ENCODE assay signal across 24 mouse cellular contexts in the genomic region with DNA sequence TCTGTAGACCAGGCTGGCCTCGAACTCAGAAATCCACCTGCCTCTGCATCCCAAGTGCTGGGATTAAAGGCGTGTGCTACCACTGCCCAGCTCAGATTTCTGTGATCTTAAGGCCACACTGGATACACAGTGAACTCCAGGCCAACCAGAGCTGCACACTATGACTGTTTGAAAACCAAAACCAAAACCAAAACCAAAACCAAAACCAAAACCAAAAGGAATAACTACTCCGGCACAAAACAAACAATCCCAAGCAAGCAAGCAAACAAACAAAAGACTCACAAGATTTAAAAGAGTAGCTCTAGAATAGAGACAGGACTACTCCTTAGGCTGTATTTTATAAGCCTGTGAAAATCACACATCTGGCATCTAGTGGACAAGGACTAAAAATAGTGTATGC. TPM values are rescaled to one million over a fixed set of nuclear protein-coding genes. Genes with fewer than 3 reads are reported as not detected.
DNase-seq lines count a peak whose midpoint lies in the region; ATAC-seq and TF ChIP-seq lines count a peak whose summit lies in the region.
"Had no signal": no experiment of that assay in that cellular context is flagged by ENCODE, and none has a peak within 500 bp of the region (broad histone marks: within the 10 kb centered on the region; RNA-seq: fewer than 3 reads in every experiment).

No protein-coding gene starts in this region.

- H3K27me3 ChIP-seq in kidney, adult 2 months (replicated peaks; ENCODE audit: control insufficient read depth, insufficient read depth, low read length): no peaks in the 10 kb centered on the region
- H3K27me3 ChIP-seq in liver, embryonic 15.5 days: no peaks in the 10 kb centered on the region
- no peaks in the 10 kb centered on the region for H3K27me3 ChIP-seq in hindbrain, embryonic 16.5 days (replicated peaks; ENCODE audit: control insufficient read depth, insufficient read depth, low read length)
- H3K27me3 ChIP-seq: forebrain, embryonic 12.5 days; heart, embryonic 15.5 days; hindbrain, embryonic 15.5 days; limb, embryonic 12.5 days; midbrain, embryonic 12.5 days; neural tube, embryonic 12.5 days had no signal

- H3K4me1 ChIP-seq in kidney, adult 2 months (ENCODE audit: control insufficient read depth, insufficient read depth, low read length): no peaks in the 10 kb centered on the region; the same call in 1 of the 2 replicates
- peaks cover 53% of the 10 kb centered on the region for H3K4me1 ChIP-seq in liver, embryonic 15.5 days (replicated peaks)
- no peaks in the 10 kb centered on the region for H3K4me1 ChIP-seq in hindbrain, embryonic 16.5 days (ENCODE audit: control insufficient read depth, insufficient read depth, low read depth, low read length)
- H3K4me1 ChIP-seq: forebrain, embryonic 12.5 days; limb, embryonic 12.5 days; midbrain, embryonic 12.5 days; neural tube, embryonic 12.5 days had no signal

- H3K4me3 ChIP-seq in kidney, adult 2 months (ENCODE audit: insufficient read depth, low read depth, low read length): no peak overlapping the region
- H3K4me3 ChIP-seq in liver, embryonic 15.5 days (replicated peaks): no peak overlapping the region
- no peak overlapping the region for H3K4me3 ChIP-seq in hindbrain, embryonic 16.5 days (ENCODE audit: low read length)
- H3K4me3 ChIP-seq: forebrain, embryonic 12.5 days; heart, embryonic 15.5 days; hindbrain, embryonic 15.5 days; limb, embryonic 12.5 days; midbrain, embryonic 12.5 days; neural tube, embryonic 12.5 days had no signal

- H3K36me3 ChIP-seq in kidney, adult 2 months (ENCODE audit: control insufficient read depth, insufficient read depth, low read length): no peaks in the 10 kb centered on the region
- no peaks in the 10 kb centered on the region for H3K36me3 ChIP-seq in liver, embryonic 15.5 days (replicated peaks)
- no peaks in the 10 kb centered on the region for H3K36me3 ChIP-seq in hindbrain, embryonic 16.5 days (ENCODE audit: control insufficient read depth, insufficient read depth, low read length)
- H3K36me3 ChIP-seq: forebrain, embryonic 12.5 days; heart, embryonic 15.5 days; hindbrain, embryonic 15.5 days; limb, embryonic 12.5 days; midbrain, embryonic 12.5 days; neural tube, embryonic 12.5 days had no signal

- TF ChIP-seq POLR2A in kidney, adult 2 months (IDR thresholded peaks at IDR 0.05; ENCODE audit: low read depth, low read length): no peak

- H3K4me2 ChIP-seq in liver, embryonic 15.5 days: peak overlapping the region; percentile 16; the same call in 1 of the 2 replicates
- H3K4me2 ChIP-seq in hindbrain, embryonic 16.5 days (ENCODE audit: low read length): no peak overlapping the region
- H3K4me2 ChIP-seq: forebrain, embryonic 12.5 days; heart, embryonic 15.5 days; hindbrain, embryonic 15.5 days; limb, embryonic 12.5 days; midbrain, embryonic 12.5 days; neural tube, embryonic 12.5 days had no signal

- H3K27ac ChIP-seq in kidney, adult 2 months (ENCODE audit: insufficient read depth, low read depth, low read length): no peak overlapping the region
- no peak overlapping the region for H3K27ac ChIP-seq in liver, embryonic 15.5 days (replicated peaks)
- H3K27ac ChIP-seq in hindbrain, embryonic 16.5 days (ENCODE audit: low read depth, low read length): no peak overlapping the region
- H3K27ac ChIP-seq: forebrain, embryonic 12.5 days; heart, embryonic 15.5 days; hindbrain, embryonic 15.5 days; limb, embryonic 12.5 days; macrophage; midbrain, embryonic 12.5 days; neural tube, embryonic 12.5 days had no signal

- no peaks in the 10 kb centered on the region for H3K9me3 ChIP-seq in liver, embryonic 15.5 days (replicated peaks)
- H3K9me3 ChIP-seq in hindbrain, embryonic 16.5 days (ENCODE audit: control insufficient read depth, low read length): no peaks in the 10 kb centered on the region
- H3K9me3 ChIP-seq: forebrain, embryonic 12.5 days; heart, embryonic 15.5 days; hindbrain, embryonic 15.5 days; limb, embryonic 12.5 days; midbrain, embryonic 12.5 days; neural tube, embryonic 12.5 days had no signal

- ATAC-seq in activated CD4-positive, CD25-positive, alpha-beta regulatory T cell, adult 4 months: peak; percentile 77
- no peak for ATAC-seq in liver, embryonic 15.5 days (ENCODE audit: insufficient read depth)
- no peak for ATAC-seq in hindbrain, embryonic 16.5 days

- no peak overlapping the region for H3K9ac ChIP-seq in liver, embryonic 15.5 days
- H3K9ac ChIP-seq in hindbrain, embryonic 16.5 days (ENCODE audit: low read depth, low read length): no peak overlapping the region
- H3K9ac ChIP-seq: forebrain, embryonic 12.5 days; heart, embryonic 15.5 days; hindbrain, embryonic 15.5 days; limb, embryonic 12.5 days; midbrain, embryonic 12.5 days; neural tube, embryonic 12.5 days had no signal

- TF ChIP-seq CTCF in kidney, adult 2 months (conservative IDR thresholded peaks at IDR 0.05; ENCODE audit: insufficient read depth, insufficient read length, low read depth, low read length): no peak

- WGBS in kidney, adult 2 months: 80% methylated on average over 3 of the region's 3 CpGs
- WGBS in liver, embryonic 15.5 days (ENCODE audit: insufficient replicate concordance): 77% methylated on average over 3 of the region's 3 CpGs
- WGBS in hindbrain, embryonic 16.5 days: 93% methylated on average over 3 of the region's 3 CpGs

- peak; percentile 33 for DNase-seq in kidney, adult 2 months
- no peak for DNase-seq in kidney, postnatal 14 days
- DNase-seq in 416B (ENCODE audit: low read depth): peak; percentile 29
- no peak for DNase-seq in right cerebral cortex, postnatal 36 days (ENCODE audit: low spot score in 2 of 2)
- DNase-seq: adrenal gland, postnatal 36 days; B cell, adult 2 months; cerebellum, adult 2 months; gastrocnemius, postnatal 10 days; heart, postnatal 4 days; kidney, adult 18-20 months; kidney, postnatal 25 days; thymus, postnatal 36 days had no signal

RNA-seq across cellular contexts. Expression of a gene that starts 8.3 kb away (rescaled TPM):
- polyA plus RNA-seq in kidney, adult 2 months (2012; rRNA removed): 10.2 and 11.3 TPM in 2 replicates
- polyA plus RNA-seq in activated CD4-positive, CD25-positive, alpha-beta regulatory T cell, adult 4 months (2017; shearing (Covaris generic)): 10 to 100 TPM; 24.0 to 27.4 TPM
- polyA plus RNA-seq in liver, embryonic 15.5 days (2015; fragmentation: Nextera tagmentation; extraction: Ambion mirVana): 8.8 and 9.3 TPM in 2 replicates
- polyA plus RNA-seq in hindbrain, embryonic 16.5 days (2015; fragmentation: Nextera tagmentation; extraction: Ambion mirVana): 75.1 and 78.0 TPM in 2 replicates

RNA-seq across cellular contexts. Expression of a gene that starts 15.2 kb away (rescaled TPM):
- 6.5 and 6.7 TPM in 2 replicates for polyA plus RNA-seq in kidney, adult 2 months (2012; rRNA removed)
- polyA plus RNA-seq in activated CD4-positive, CD25-positive, alpha-beta regulatory T cell, adult 4 months (2017; shearing (Covaris generic)): 10 to 100 TPM; 18.4 to 23.7 TPM
- polyA plus RNA-seq in liver, embryonic 15.5 days (2015; fragmentation: Nextera tagmentation; extraction: Ambion mirVana): 16.0 and 16.3 TPM in 2 replicates
- 23.7 and 25.4 TPM in 2 replicates for polyA plus RNA-seq in hindbrain, embryonic 16.5 days (2015; fragmentation: Nextera tagmentation; extraction: Ambion mirVana)

RNA-seq across cellular contexts. Expression of a gene that starts 51.9 kb away (rescaled TPM):
- 7.9 TPM in 2 replicates for polyA plus RNA-seq in kidney, adult 2 months (2012; rRNA removed)
- polyA plus RNA-seq in activated CD4-positive, CD25-positive, alpha-beta regulatory T cell, adult 4 months (2017; shearing (Covaris generic)): not detected
- polyA plus RNA-seq in liver, embryonic 15.5 days (2015; fragmentation: Nextera tagmentation; extraction: Ambion mirVana): not detected in 2 replicates
- polyA plus RNA-seq in hindbrain, embryonic 16.5 days (2015; fragmentation: Nextera tagmentation; extraction: Ambion mirVana): not detected in 2 replicates
- polyA plus RNA-seq: cerebellum, adult 2 months; embryonic facial prominence, embryonic 11.5 days; forebrain, embryonic 12.5 days; heart, embryonic 15.5 days; hindbrain, embryonic 15.5 days; limb, embryonic 12.5 days; lung, embryonic 16.5 days; macrophage; midbrain, embryonic 12.5 days; neural tube, embryonic 12.5 days had no signal

Comparison
In these comparisons a context has a peak if more than half of its experiments do, and no peak if none do; other contexts are left out.
1. DNase-seq: peak in kidney, adult 2 months (single experiment) and 416B (single experiment); none in kidney, postnatal 14 days (single experiment) and right cerebral cortex, postnatal 36 days (0 of 2).